Mouse (Mus musculus): ENCODE results near the gene Iqcf5. TPM values are rescaled to one million over a fixed set of nuclear protein-coding genes. Genes with fewer than 3 reads are reported as not detected.

Gene Iqcf5
- polyA plus RNA-seq, 1 experiment, result 546 TPM

DNA sequence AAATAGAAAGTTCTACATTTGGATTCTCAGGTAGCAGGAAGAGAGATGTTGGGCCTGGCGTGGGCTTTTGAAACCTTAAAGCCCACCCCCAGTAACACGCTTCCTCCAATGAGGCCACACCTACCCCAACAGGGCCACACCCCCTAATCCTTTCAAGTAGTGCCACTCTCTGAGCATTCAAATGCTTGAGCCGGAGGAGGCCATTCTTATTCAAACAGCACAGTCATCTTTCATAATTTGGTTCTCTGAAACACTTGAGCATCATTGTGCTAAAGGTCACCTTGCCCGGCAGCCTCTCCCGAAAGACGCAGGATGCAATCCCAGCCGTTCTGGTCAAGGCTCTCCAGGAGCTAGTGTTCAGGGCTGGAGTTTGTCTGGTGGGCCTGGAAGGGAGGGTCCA is 19.9 kb downstream of the Iqcf5 start:
- Histone ChIP-seq H3K36me3 (ENCODE audit: control insufficient read depth, insufficient read depth, low read length) (no peaks in the 10 kb centered on the region), H3K4me3 (ENCODE audit: control insufficient read depth, low read depth, low read length) (no peak overlapping the region), H3K4me1 (ENCODE audit: control insufficient read depth, insufficient read depth, low read length) (no peaks in the 10 kb centered on the region; the same call in 1 of the 2 replicates), H3K27ac (ENCODE audit: control insufficient read depth, insufficient read depth, low read depth, low read length) (no peak overlapping the region), H3K27me3 (ENCODE audit: control insufficient read depth, insufficient read depth, low read length) (no peaks in the 10 kb centered on the region)
- no peak for TF ChIP-seq CTCF (IDR thresholded peaks at IDR 0.05; ENCODE audit: control insufficient read depth, insufficient read depth, insufficient replicate concordance, low read depth, low read length)
- TF ChIP-seq POLR2A (IDR thresholded peaks at IDR 0.05; ENCODE audit: control insufficient read depth, low read depth, low read length), result no peak

DNA sequence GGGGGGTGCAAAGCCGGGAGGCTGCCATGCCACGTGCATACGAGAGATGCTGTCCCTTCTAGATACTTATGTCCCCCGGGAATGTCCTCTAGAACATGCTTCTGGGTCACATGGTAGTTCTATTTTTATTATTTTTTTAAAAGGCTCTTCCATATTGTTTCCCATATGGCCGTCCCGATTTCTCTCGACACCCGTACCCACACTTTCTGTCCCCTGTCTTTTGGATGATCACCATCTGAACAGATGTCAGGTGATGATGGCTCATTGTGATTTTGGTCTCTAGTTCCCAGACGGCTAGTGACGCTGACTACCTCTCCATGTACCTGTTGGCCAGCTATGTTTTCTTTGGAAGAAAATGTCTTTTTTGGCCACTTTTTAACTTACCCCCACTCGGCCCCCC is 20.6 kb downstream of the Iqcf5 start:
- TF ChIP-seq CTCF (IDR thresholded peaks at IDR 0.05; ENCODE audit: control insufficient read depth, insufficient read depth, insufficient replicate concordance, low read depth, low read length) (no peak), POLR2A (IDR thresholded peaks at IDR 0.05; ENCODE audit: control insufficient read depth, low read depth, low read length) (no peak)
- Histone ChIP-seq H3K4me1 (ENCODE audit: control insufficient read depth, insufficient read depth, low read length) (no peaks in the 10 kb centered on the region; the same call in 1 of the 2 replicates), H3K27me3 (ENCODE audit: control insufficient read depth, insufficient read depth, low read length) (no peaks in the 10 kb centered on the region), H3K27ac (ENCODE audit: control insufficient read depth, insufficient read depth, low read depth, low read length) (no peak overlapping the region), H3K36me3 (ENCODE audit: control insufficient read depth, insufficient read depth, low read length) (no peaks in the 10 kb centered on the region), H3K4me3 (ENCODE audit: control insufficient read depth, low read depth, low read length) (no peak overlapping the region)

DNA sequence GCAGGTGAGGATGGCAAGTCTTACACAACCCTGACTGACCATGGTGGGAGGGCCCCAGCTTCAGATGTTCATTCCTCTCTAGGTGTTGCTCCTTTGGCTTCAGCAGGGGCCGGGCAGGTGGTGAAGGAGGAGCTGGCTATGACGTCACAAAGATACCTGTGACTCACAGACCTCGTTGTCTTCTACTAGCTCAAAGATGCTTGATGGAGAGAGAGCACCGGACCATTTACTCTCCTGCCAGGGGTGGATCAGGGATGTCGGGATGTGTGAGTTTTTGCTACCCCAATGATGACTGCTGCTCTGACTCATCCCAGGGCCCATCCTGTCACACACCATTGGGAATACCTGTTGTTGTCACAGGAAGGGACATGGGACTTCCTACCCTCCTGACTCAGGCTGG is 47.2 kb downstream of the Iqcf5 start, which contains the start of gene Iqcf3:
TSS of gene Iqcf3 (minus strand) at position 101 of the 400 bp plus-strand sequence.
- no peak for TF ChIP-seq CTCF (IDR thresholded peaks at IDR 0.05; ENCODE audit: control insufficient read depth, insufficient read depth, insufficient replicate concordance, low read depth, low read length)
- peak; percentile 53; the same call in 1 of the 2 replicates for TF ChIP-seq POLR2A (IDR thresholded peaks at IDR 0.05; ENCODE audit: control insufficient read depth, low read depth, low read length)
- Histone ChIP-seq H3K27ac (ENCODE audit: control insufficient read depth, insufficient read depth, low read depth, low read length) (peak within 1 kb of the TSS; percentile 71; the same call in 1 of the 2 replicates), H3K27me3 (ENCODE audit: control insufficient read depth, insufficient read depth, low read length) (no peaks in the 10 kb centered on the region), H3K4me1 (ENCODE audit: control insufficient read depth, insufficient read depth, low read length) (no peaks in the 10 kb centered on the region), H3K36me3 (ENCODE audit: control insufficient read depth, insufficient read depth, low read length) (no peaks in the 10 kb centered on the region), H3K4me3 (ENCODE audit: control insufficient read depth, low read depth, low read length) (peak within 1 kb of the TSS; percentile 84)

DNA sequence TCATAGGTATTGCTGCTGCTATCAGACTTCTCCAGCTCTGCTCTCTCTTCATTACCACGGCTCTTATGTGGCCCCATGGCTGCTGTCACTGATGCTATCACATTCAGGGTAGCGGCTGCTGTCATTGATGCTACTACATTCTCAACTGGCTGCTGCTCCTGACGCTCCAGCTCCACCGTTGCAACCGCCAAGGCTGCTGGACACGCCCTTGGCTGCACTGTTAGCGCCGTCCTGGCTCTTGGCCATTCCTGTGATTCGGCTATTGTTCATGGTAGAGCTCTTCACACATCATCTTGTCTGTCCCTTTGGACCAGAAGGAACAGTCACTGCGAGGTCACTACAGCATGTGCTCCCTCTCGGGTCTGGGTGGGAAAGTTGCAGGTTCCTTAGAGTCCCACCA is 47.9 kb downstream of the Iqcf5 start:
- Histone ChIP-seq H3K27ac (ENCODE audit: control insufficient read depth, insufficient read depth, low read depth, low read length) (no peak overlapping the region), H3K4me1 (ENCODE audit: control insufficient read depth, insufficient read depth, low read length) (no peaks in the 10 kb centered on the region), H3K36me3 (ENCODE audit: control insufficient read depth, insufficient read depth, low read length) (no peaks in the 10 kb centered on the region), H3K27me3 (ENCODE audit: control insufficient read depth, insufficient read depth, low read length) (no peaks in the 10 kb centered on the region), H3K4me3 (ENCODE audit: control insufficient read depth, low read depth, low read length) (peak overlapping the region; percentile 84)
- no peak for TF ChIP-seq CTCF (IDR thresholded peaks at IDR 0.05; ENCODE audit: control insufficient read depth, insufficient read depth, insufficient replicate concordance, low read depth, low read length)

DNA sequence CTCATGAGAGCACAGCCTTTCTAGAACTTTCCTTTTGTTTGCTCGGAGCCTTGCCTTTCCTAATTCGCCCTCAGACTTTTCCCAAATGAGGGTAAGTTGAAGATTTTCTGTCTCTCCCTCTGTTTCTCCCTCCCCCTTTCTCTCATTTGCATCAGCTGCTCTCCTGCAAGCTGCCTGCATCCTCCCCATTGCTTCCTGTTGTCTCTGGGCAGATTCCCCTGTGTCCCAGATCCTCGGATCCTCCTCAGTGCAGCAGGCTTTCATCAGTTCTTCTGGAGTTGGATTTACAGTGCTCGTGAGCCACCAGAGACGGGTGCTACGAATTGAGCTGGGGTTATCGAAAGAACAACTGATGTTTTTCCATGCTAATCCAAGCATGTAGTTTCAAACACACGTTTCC is 49.7 kb downstream of the Iqcf5 start:
- Histone ChIP-seq H3K4me3 (ENCODE audit: control insufficient read depth, low read depth, low read length) (peak overlapping the region; percentile 35), H3K27ac (ENCODE audit: control insufficient read depth, insufficient read depth, low read depth, low read length) (no peak overlapping the region), H3K4me1 (ENCODE audit: control insufficient read depth, insufficient read depth, low read length) (no peaks in the 10 kb centered on the region; the same call in 1 of the 2 replicates), H3K27me3 (ENCODE audit: control insufficient read depth, insufficient read depth, low read length) (no peaks in the 10 kb centered on the region), H3K36me3 (ENCODE audit: control insufficient read depth, insufficient read depth, low read length) (no peaks in the 10 kb centered on the region)
- TF ChIP-seq CTCF (IDR thresholded peaks at IDR 0.05; ENCODE audit: control insufficient read depth, insufficient read depth, insufficient replicate concordance, low read depth, low read length) (no peak), POLR2A (IDR thresholded peaks at IDR 0.05; ENCODE audit: control insufficient read depth, low read depth, low read length) (no peak)

Other genes with a start within 250 kb of the Iqcf5 start
- 72.2 and 74.2 TPM in 2 replicates for gene Poc1a, start 233.5 kb upstream of the Iqcf5 start, polyA plus RNA-seq (2012; rRNA removed)
- 3.1 and 3.3 TPM in 2 replicates for gene Dusp7, start 145.9 kb upstream of the Iqcf5 start, polyA plus RNA-seq (2012; rRNA removed)
- 357 and 448 TPM in 2 replicates for gene Rpl29, start 85.1 kb upstream of the Iqcf5 start, polyA plus RNA-seq (2012; rRNA removed)
- gene Acy1, start 76.3 kb upstream of the Iqcf5 start, polyA plus RNA-seq (2012; rRNA removed), result 1.9 and 2.0 TPM in 2 replicates
- gene Abhd14b, start 67.1 kb upstream of the Iqcf5 start, polyA plus RNA-seq (2012; rRNA removed), result 12.9 and 14.0 TPM in 2 replicates
- 197 and 198 TPM in 2 replicates for gene Abhd14a, start 66.9 kb upstream of the Iqcf5 start, polyA plus RNA-seq (2012; rRNA removed)
- 65.7 and 78.3 TPM in 2 replicates for gene Pcbp4, start 61.3 kb upstream of the Iqcf5 start, polyA plus RNA-seq (2012; rRNA removed)
- 22.5 and 24.9 TPM in 2 replicates for gene Gpr62, start 48.6 kb upstream of the Iqcf5 start, polyA plus RNA-seq (2012; rRNA removed)
- 20.0 and 20.9 TPM in 2 replicates for gene Rrp9, start 38.6 kb upstream of the Iqcf5 start, polyA plus RNA-seq (2012; rRNA removed)
- gene Parp3, start 37.6 kb upstream of the Iqcf5 start, polyA plus RNA-seq (2012; rRNA removed), result 2.9 and 5.2 TPM in 2 replicates
- gene Iqcf1, start 14.6 kb upstream of the Iqcf5 start, polyA plus RNA-seq (2012; rRNA removed), result 649 and 752 TPM in 2 replicates
- gene Iqcf3, start 47.1 kb downstream of the Iqcf5 start, polyA plus RNA-seq (2012; rRNA removed), result 594 and 612 TPM in 2 replicates
- gene Iqcf4, start 56.4 kb downstream of the Iqcf5 start, polyA plus RNA-seq (2012; rRNA removed), result 220 and 225 TPM in 2 replicates
- 85.6 and 87.2 TPM in 2 replicates for gene Iqcf6, start 112.0 kb downstream of the Iqcf5 start, polyA plus RNA-seq (2012; rRNA removed)
- gene Grm2, start 141.5 kb downstream of the Iqcf5 start, polyA plus RNA-seq (2012; rRNA removed), result 0.22 and 0.30 TPM in 2 replicates
- 82.9 and 84.7 TPM in 2 replicates for gene Tex264, start 171.4 kb downstream of the Iqcf5 start, polyA plus RNA-seq (2012; rRNA removed)